Mouse (Mus musculus): ENCODE results near the gene Cd55b. TPM values are rescaled to one million over a fixed set of nuclear protein-coding genes. Genes with fewer than 3 reads are reported as not detected.

The Cd55b gene
- 0.14 and 0.41 TPM in 2 replicates for polyA plus RNA-seq (2012; rRNA removed; ENCODE audit: low replicate concordance)

GRCm38 (mm10) chr1:130422664-130423111 is at the start of gene Cd55b:
Gene Cd55b, minus strand, starts transcription at chr1:130423009.

GRCm38 (mm10) chr1:130462084-130462861 is 39.5 kb upstream of the Cd55b start, which contains the start of gene Cd55:
Gene Cd55, minus strand, starts transcription at chr1:130462744.

Other genes starting within 250 kb of the Cd55b start
- 7.5 and 18.8 TPM in 2 replicates for gene Cd55, start 39.7 kb upstream of the Cd55b start, polyA plus RNA-seq (2012; rRNA removed; ENCODE audit: low replicate concordance)
- gene Zp3r, start 206.6 kb upstream of the Cd55b start, polyA plus RNA-seq (2012; rRNA removed; ENCODE audit: low replicate concordance) = not detected in 2 replicates
- gene C4bp, start 238.6 kb upstream of the Cd55b start, polyA plus RNA-seq (2012; rRNA removed; ENCODE audit: low replicate concordance) = 0.13 and 0.14 TPM in 2 replicates